Mouse (Mus musculus): ENCODE measurements around the gene Aoc2. TPM values are rescaled to one million over a fixed set of nuclear protein-coding genes. Genes with fewer than 3 reads are reported as not detected.

Gene Aoc2
- polyA plus RNA-seq, 1 experiment from 2014 or later, result 0.94 TPM

- no peak overlapping the region for H3K9ac ChIP-seq (ENCODE audit: low read length)
- H3K4me2 ChIP-seq (ENCODE audit: low read length), result no peak overlapping the region
- ATAC-seq, result no peak
- no peak for DNase-seq (ENCODE audit: low spot score)
- no peaks in the 10 kb centered on the region for H3K27me3 ChIP-seq (replicated peaks; ENCODE audit: control insufficient read depth, insufficient read depth, low read length)
- H3K36me3 ChIP-seq (ENCODE audit: control insufficient read depth, insufficient read depth, low read length), result no peaks in the 10 kb centered on the region
- WGBS, result 76% methylated on average over 10 of the region's 10 CpGs
- no peak overlapping the region for H3K27ac ChIP-seq (ENCODE audit: low read depth, low read length)
- no peaks in the 10 kb centered on the region for H3K9me3 ChIP-seq (replicated peaks; ENCODE audit: control insufficient read depth, low read length)
- H3K4me3 ChIP-seq (ENCODE audit: low read depth, low read length), result no peak overlapping the region
- no peaks in the 10 kb centered on the region for H3K4me1 ChIP-seq (ENCODE audit: control insufficient read depth, insufficient read depth, low read length)
Observed at GRCm38 (mm10) chr11:101347083-101347775, 22.4 kb downstream of the Aoc2 start.

- no peak overlapping the region for H3K27ac ChIP-seq (ENCODE audit: low read depth, low read length)
- WGBS, result 76% methylated on average over 7 of the region's 7 CpGs
- no peaks in the 10 kb centered on the region for H3K36me3 ChIP-seq (ENCODE audit: control insufficient read depth, insufficient read depth, low read length)
- no peak for ATAC-seq
- no peak overlapping the region for H3K4me3 ChIP-seq (ENCODE audit: low read depth, low read length)
- DNase-seq (ENCODE audit: low spot score), result no peak
- H3K27me3 ChIP-seq (replicated peaks; ENCODE audit: control insufficient read depth, insufficient read depth, low read length), result no peaks in the 10 kb centered on the region
- no peak overlapping the region for H3K4me2 ChIP-seq (ENCODE audit: low read length)
- no peaks in the 10 kb centered on the region for H3K9me3 ChIP-seq (replicated peaks; ENCODE audit: control insufficient read depth, low read length)
- no peak overlapping the region for H3K9ac ChIP-seq (ENCODE audit: low read length)
- H3K4me1 ChIP-seq (ENCODE audit: control insufficient read depth, insufficient read depth, low read length), result no peaks in the 10 kb centered on the region
Observed at GRCm38 (mm10) chr11:101348774-101349173, 23.9 kb downstream of the Aoc2 start.

GRCm38 (mm10) chr11:101349216-101349615, 24.4 kb downstream of the Aoc2 start:
- H3K4me2 ChIP-seq (ENCODE audit: low read length), result no peak overlapping the region
- no peaks in the 10 kb centered on the region for H3K27me3 ChIP-seq (replicated peaks; ENCODE audit: control insufficient read depth, insufficient read depth, low read length)
- no peak for DNase-seq (ENCODE audit: low spot score)
- H3K9ac ChIP-seq (ENCODE audit: low read length), result no peak overlapping the region
- no peak overlapping the region for H3K27ac ChIP-seq (ENCODE audit: low read depth, low read length)
- H3K36me3 ChIP-seq (ENCODE audit: control insufficient read depth, insufficient read depth, low read length), result no peaks in the 10 kb centered on the region
- WGBS, result 90% methylated on average over 3 of the region's 3 CpGs
- H3K4me1 ChIP-seq (ENCODE audit: control insufficient read depth, insufficient read depth, low read length), result no peaks in the 10 kb centered on the region
- no peak for ATAC-seq
- H3K4me3 ChIP-seq (ENCODE audit: low read depth, low read length), result no peak overlapping the region
- H3K9me3 ChIP-seq (replicated peaks; ENCODE audit: control insufficient read depth, low read length), result no peaks in the 10 kb centered on the region

DNA sequence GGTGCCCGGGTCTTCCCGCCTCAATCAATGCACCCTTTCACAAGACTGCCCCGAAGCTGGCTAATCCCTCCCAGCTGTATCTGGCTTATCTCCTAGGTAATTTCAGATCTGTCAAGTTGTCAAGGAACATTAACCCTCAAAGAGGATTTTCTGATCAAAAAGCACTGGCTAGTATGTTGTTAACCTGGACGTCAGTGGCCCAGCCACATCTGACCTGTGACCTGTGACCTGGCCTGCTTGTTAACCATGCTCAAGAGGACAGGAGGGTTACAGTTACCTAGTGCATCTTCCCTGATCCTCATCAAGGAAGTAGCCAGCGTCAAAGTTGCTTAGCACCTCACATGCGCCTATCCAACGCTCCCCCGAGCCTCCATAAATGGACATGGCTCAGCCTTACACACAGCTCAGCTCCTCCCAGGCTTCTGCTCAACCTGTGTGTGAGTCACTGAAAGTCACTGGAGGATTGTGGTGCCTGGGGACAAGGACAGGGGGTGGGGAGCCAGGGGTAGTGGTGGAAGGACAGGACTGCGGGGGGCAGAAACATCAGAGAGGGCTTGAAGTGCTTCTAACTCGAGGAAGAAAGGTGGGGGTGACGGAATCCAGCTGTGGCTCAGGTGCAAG, 26.3 kb downstream of the Aoc2 start:
- Histone ChIP-seq H3K4me2 (ENCODE audit: low read length) (no peak overlapping the region), H3K4me3 (ENCODE audit: low read depth, low read length) (no peak overlapping the region), H3K9me3 (replicated peaks; ENCODE audit: control insufficient read depth, low read length) (no peaks in the 10 kb centered on the region), H3K4me1 (ENCODE audit: control insufficient read depth, insufficient read depth, low read length) (no peaks in the 10 kb centered on the region), H3K27me3 (replicated peaks; ENCODE audit: control insufficient read depth, insufficient read depth, low read length) (no peaks in the 10 kb centered on the region), H3K9ac (ENCODE audit: low read length) (no peak overlapping the region), H3K36me3 (ENCODE audit: control insufficient read depth, insufficient read depth, low read length) (no peaks in the 10 kb centered on the region), H3K27ac (ENCODE audit: low read depth, low read length) (no peak overlapping the region)
- DNase-seq (ENCODE audit: low spot score) (no peak), ATAC-seq (no peak)
- WGBS, result 72% methylated on average over 11 of the region's 11 CpGs

DNA sequence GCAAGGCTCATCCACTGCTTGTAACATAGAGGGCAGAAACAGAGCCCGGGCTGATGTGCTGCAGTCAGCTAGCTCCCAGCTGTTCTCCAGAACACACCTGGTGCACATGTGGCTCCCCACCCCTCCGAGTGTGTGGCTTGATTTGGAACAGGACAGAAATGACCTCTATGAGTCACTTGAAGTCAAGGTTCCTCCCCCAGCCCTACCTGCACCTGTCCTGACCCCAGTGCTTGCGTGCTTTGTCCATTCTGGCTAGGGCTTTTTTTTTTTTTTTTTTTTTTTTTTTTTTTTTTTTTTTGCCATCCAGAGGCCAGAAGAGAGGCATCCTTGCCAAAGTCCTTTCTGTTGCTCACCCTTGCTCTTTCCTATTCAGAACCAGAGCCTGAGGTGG, 26.9 kb downstream of the Aoc2 start:
- Histone ChIP-seq H3K4me2 (ENCODE audit: low read length) (no peak overlapping the region), H3K4me3 (ENCODE audit: low read depth, low read length) (no peak overlapping the region), H3K36me3 (ENCODE audit: control insufficient read depth, insufficient read depth, low read length) (no peaks in the 10 kb centered on the region), H3K27ac (ENCODE audit: low read depth, low read length) (no peak overlapping the region), H3K9me3 (replicated peaks; ENCODE audit: control insufficient read depth, low read length) (no peaks in the 10 kb centered on the region), H3K9ac (ENCODE audit: low read length) (no peak overlapping the region), H3K4me1 (ENCODE audit: control insufficient read depth, insufficient read depth, low read length) (no peaks in the 10 kb centered on the region), H3K27me3 (replicated peaks; ENCODE audit: control insufficient read depth, insufficient read depth, low read length) (no peaks in the 10 kb centered on the region)
- ATAC-seq, result no peak
- DNase-seq (ENCODE audit: low spot score), result no peak
- WGBS, result 80% methylated on average over 3 of the region's 3 CpGs

DNA sequence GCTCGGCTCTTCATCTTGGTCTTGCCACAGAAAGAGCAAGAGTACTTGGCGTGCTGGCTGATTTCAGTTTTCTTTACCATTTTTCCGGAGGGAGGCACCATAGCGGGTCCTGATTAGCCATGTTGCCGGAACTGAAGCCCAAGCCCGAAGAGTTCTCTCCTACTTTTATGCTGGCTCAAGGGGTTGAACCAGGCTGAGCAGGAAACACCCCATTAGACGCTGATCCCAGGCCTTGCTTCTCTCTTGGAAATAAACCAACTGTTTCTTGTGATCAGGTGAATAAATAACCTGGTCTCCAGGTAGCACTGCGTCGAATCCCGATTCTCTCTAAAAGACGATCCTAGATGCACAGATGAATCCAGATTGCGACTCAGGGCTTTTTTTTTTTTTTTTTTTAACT, 28.6 kb downstream of the Aoc2 start:
- 91% methylated on average over 12 of the region's 12 CpGs for WGBS
- ATAC-seq, result no peak
- H3K27ac ChIP-seq (ENCODE audit: low read depth, low read length), result no peak overlapping the region

GRCm38 (mm10) chr11:101354438-101355010, 29.7 kb downstream of the Aoc2 start:
- ATAC-seq (no peak), DNase-seq (ENCODE audit: low spot score) (no peak)
- Histone ChIP-seq H3K27me3 (replicated peaks; ENCODE audit: control insufficient read depth, insufficient read depth, low read length) (no peaks in the 10 kb centered on the region), H3K9me3 (replicated peaks; ENCODE audit: control insufficient read depth, low read length) (no peaks in the 10 kb centered on the region), H3K36me3 (ENCODE audit: control insufficient read depth, insufficient read depth, low read length) (no peaks in the 10 kb centered on the region), H3K27ac (ENCODE audit: low read depth, low read length) (no peak overlapping the region), H3K9ac (ENCODE audit: low read length) (no peak overlapping the region), H3K4me3 (ENCODE audit: low read depth, low read length) (no peak overlapping the region), H3K4me1 (ENCODE audit: control insufficient read depth, insufficient read depth, low read length) (no peaks in the 10 kb centered on the region), H3K4me2 (ENCODE audit: low read length) (no peak overlapping the region)
- whole genome bisulfite sequencing, result 75% methylated on average over 5 of the region's 5 CpGs

More for the DNA sequence above, 28.6 kb downstream of the Aoc2 start:
- H3K9me3 ChIP-seq (replicated peaks; ENCODE audit: control insufficient read depth, low read length), result no peaks in the 10 kb centered on the region
- no peaks in the 10 kb centered on the region for H3K4me1 ChIP-seq (ENCODE audit: control insufficient read depth, insufficient read depth, low read length)
- no peaks in the 10 kb centered on the region for H3K27me3 ChIP-seq (replicated peaks; ENCODE audit: control insufficient read depth, insufficient read depth, low read length)
- H3K9ac ChIP-seq (ENCODE audit: low read length), result no peak overlapping the region
- no peak overlapping the region for H3K4me3 ChIP-seq (ENCODE audit: low read depth, low read length)
- no peak for DNase-seq (ENCODE audit: low spot score)
- no peak overlapping the region for H3K4me2 ChIP-seq (ENCODE audit: low read length)
- no peaks in the 10 kb centered on the region for H3K36me3 ChIP-seq (ENCODE audit: control insufficient read depth, insufficient read depth, low read length)

- no peak for ATAC-seq
- H3K27ac ChIP-seq (ENCODE audit: low read depth, low read length), result no peak overlapping the region
- H3K36me3 ChIP-seq (ENCODE audit: control insufficient read depth, insufficient read depth, low read length), result no peaks in the 10 kb centered on the region
- H3K9ac ChIP-seq (ENCODE audit: low read length), result no peak overlapping the region
- H3K9me3 ChIP-seq (replicated peaks; ENCODE audit: control insufficient read depth, low read length), result no peaks in the 10 kb centered on the region
- no peak for DNase-seq (ENCODE audit: low spot score)
- 96% methylated on average over 2 of the region's 2 CpGs for WGBS
- no peaks in the 10 kb centered on the region for H3K27me3 ChIP-seq (replicated peaks; ENCODE audit: control insufficient read depth, insufficient read depth, low read length)
- H3K4me3 ChIP-seq (ENCODE audit: low read depth, low read length), result no peak overlapping the region
- H3K4me2 ChIP-seq (ENCODE audit: low read length), result no peak overlapping the region
- no peaks in the 10 kb centered on the region for H3K4me1 ChIP-seq (ENCODE audit: control insufficient read depth, insufficient read depth, low read length)
Observed at GRCm38 (mm10) chr11:101355916-101356315, 31.1 kb downstream of the Aoc2 start.

DNA sequence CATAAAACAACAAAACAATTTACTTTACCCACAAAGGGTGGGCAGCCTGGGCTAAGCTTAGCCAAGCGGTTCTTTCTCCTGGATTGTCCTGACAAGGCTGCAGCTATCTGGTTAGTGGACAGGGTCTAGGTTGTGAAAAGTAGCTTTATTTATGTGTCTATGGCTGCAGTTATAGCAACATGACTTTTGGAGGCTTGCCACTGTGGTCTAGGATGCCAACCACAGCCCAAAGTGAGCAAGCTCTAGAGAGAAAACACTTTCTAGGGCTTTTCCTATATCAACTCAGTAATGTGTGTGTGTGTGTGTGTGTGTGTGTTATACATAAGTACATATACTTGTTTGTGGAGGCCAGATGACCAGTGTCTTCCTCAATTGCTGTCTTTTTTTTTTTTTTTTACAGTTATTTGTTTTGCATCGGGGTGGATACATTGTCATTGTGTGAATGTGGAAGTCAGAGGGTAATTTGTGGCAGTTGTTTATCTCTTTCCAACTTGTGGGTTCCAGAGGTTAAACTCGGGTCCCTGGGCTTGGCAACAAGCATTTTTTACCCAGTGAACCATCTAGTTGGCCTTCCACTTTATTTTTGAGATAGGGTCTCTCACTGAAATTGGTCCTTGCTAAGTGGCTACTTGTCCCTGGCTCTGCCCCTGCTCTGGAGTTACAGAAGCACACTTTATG, 32.8 kb downstream of the Aoc2 start:
- Histone ChIP-seq H3K4me3 (ENCODE audit: low read depth, low read length) (no peak overlapping the region), H3K27me3 (replicated peaks; ENCODE audit: control insufficient read depth, insufficient read depth, low read length) (no peaks in the 10 kb centered on the region), H3K36me3 (ENCODE audit: control insufficient read depth, insufficient read depth, low read length) (no peaks in the 10 kb centered on the region), H3K9me3 (replicated peaks; ENCODE audit: control insufficient read depth, low read length) (no peaks in the 10 kb centered on the region), H3K9ac (ENCODE audit: low read length) (no peak overlapping the region), H3K4me2 (ENCODE audit: low read length) (no peak overlapping the region), H3K4me1 (ENCODE audit: control insufficient read depth, insufficient read depth, low read length) (no peaks in the 10 kb centered on the region), H3K27ac (ENCODE audit: low read depth, low read length) (no peak overlapping the region)
- no peak for ATAC-seq
- DNase-seq (ENCODE audit: low spot score), result no peak
- WGBS, result 76% methylated on average over 3 of the region's 3 CpGs
